Mouse (Mus musculus) heart, embryonic 14.5 days (tissue): ENCODE results near the gene Gm20903. TPM values are rescaled to one million over a fixed set of nuclear protein-coding genes. Genes with fewer than 3 reads are reported as not detected.
"Not testable (repeated sequence)": the region's sequence is repeated elsewhere in the genome, so short reads cannot be mapped to it uniquely, and the experiment has no call there.

Source experiments
- ATAC-seq: fragments of 200-750 bp; cut with Nextera tagmentation; 2 replicates; pipeline ENCODE4 v1.8.0; 2017; ENCODE audit warnings: low read depth, moderate TSS enrichment; ENCODE audit not compliant: insufficient number of reproducible peaks, insufficient read depth, low FRiP score
- H3K27ac ChIP-seq, 2 experiments: fragments of 200-500 bp in 1 of 2; fragments of 300-500 bp in 1 of 2; sonication (generic) in 1 of 2; replicated peaks in 1 of 2; 2 replicates each; pipeline ENCODE4 v1.5.1; 2012 to 2014; ENCODE audit warnings: low read depth in 2 of 2, low read length in 2 of 2, control low read depth in 1 of 2, mild to moderate bottlenecking in 1 of 2, mixed read lengths in 1 of 2; ENCODE audit not compliant: control insufficient read depth in 1 of 2, insufficient read depth in 1 of 2
- H3K27me3 ChIP-seq: fragments of 300-500 bp; sonication (generic); 2 replicates; pipeline ENCODE4 v1.6.1; 2014; ENCODE audit warnings: mild to moderate bottlenecking, low read length, control low read depth; ENCODE audit not compliant: control insufficient read depth, insufficient read depth
- H3K36me3 ChIP-seq: fragments of 300-500 bp; sonication (generic); 2 replicates; pipeline ENCODE4 v1.6.1; 2014; ENCODE audit warnings: mild to moderate bottlenecking, control low read depth, low read length, mixed read lengths; ENCODE audit not compliant: control insufficient read depth, insufficient read depth
- H3K4me1 ChIP-seq, 2 experiments: fragments of 200-500 bp in 1 of 2; fragments of 300-500 bp in 1 of 2; sonication (generic) in 1 of 2; 2 replicates each; pipeline ENCODE4 v1.6.1; 2012 to 2014; ENCODE audit warnings: low read length in 2 of 2, control low read depth in 1 of 2, mixed read lengths in 1 of 2; ENCODE audit not compliant: control insufficient read depth in 2 of 2, insufficient read depth in 2 of 2
- H3K4me2 ChIP-seq: fragments of 300-500 bp; sonication (generic); 2 replicates; pipeline ENCODE4 v1.6.1; 2014; ENCODE audit warnings: mild to moderate bottlenecking, low read length
- H3K4me3 ChIP-seq, 2 experiments: fragments of 200-500 bp in 1 of 2; fragments of 300-500 bp in 1 of 2; sonication (generic) in 1 of 2; 2 replicates each; pipeline ENCODE4 v1.5.1; 2012 to 2014; ENCODE audit warnings: low read length in 2 of 2, mild to moderate bottlenecking in 2 of 2, control low read depth in 1 of 2, low read depth in 1 of 2, moderate library complexity in 1 of 2; ENCODE audit not compliant: control insufficient read depth in 1 of 2, insufficient read depth in 1 of 2
- H3K9ac ChIP-seq: fragments of 300-500 bp; sonication (generic); 2 replicates; pipeline ENCODE4 v1.6.1; 2014; ENCODE audit warnings: mild to moderate bottlenecking, low read length
- H3K9me3 ChIP-seq: fragments of 300-500 bp; sonication (generic); 2 replicates; pipeline ENCODE4 v1.6.1; 2016; ENCODE audit warnings: low read length, control low read depth; ENCODE audit not compliant: control insufficient read depth
- WGBS: fragments of 180-500 bp; shearing (Covaris S2); extraction: QIAGEN DNeasy Blood & Tissue Kit; methylation state at CpG from one replicate; pipeline ENCODE4 v1.1.7; 2014; 5-methylcytosine and 5-hydroxymethylcytosine counted together
- polyA plus RNA-seq: library from polyadenylated mRNA; unstranded; fragments of >200 nt; fragmentation: Nextera tagmentation; extraction: Ambion mirVana; gene quantifications from 2 replicates; pipeline ENCODE4 v1.2.1, GENCODE M21; 2014

The Gm20903 gene
- polyA plus RNA-seq: not detected in 2 replicates

- H3K27ac ChIP-seq, H3K4me2 ChIP-seq, ATAC-seq, H3K9me3 ChIP-seq, H3K9ac ChIP-seq, H3K4me3 ChIP-seq, H3K4me1 ChIP-seq, H3K27me3 ChIP-seq, H3K36me3 ChIP-seq: not testable (repeated sequence)
- no CpG with 5 or more reads among the region's 6 CpGs for WGBS
These were observed at the start of gene Gm20903 for GRCm38 (mm10) chrY:73669015-73669414. Gene Gm20903, plus strand, starts transcription at chrY:73669315.
